Mouse (Mus musculus) lung, embryonic 16.5 days (tissue): ENCODE results near the gene Fnip1. TPM values are rescaled to one million over a fixed set of nuclear protein-coding genes. Genes with fewer than 3 reads are reported as not detected.

Experiments used
- ATAC-seq: fragments of 200-750 bp; cut with Nextera tagmentation; 2 replicates; pipeline ENCODE4 v1.8.0; 2017; ENCODE audit warnings: low read depth, mild to moderate bottlenecking, moderate library complexity
- H3K27ac ChIP-seq: fragments of 300-500 bp; sonication (generic); 2 replicates; pipeline ENCODE4 v1.5.1; 2014; ENCODE audit warnings: mild to moderate bottlenecking, control low read depth, low read length
- H3K27me3 ChIP-seq: fragments of 300-500 bp; sonication (generic); 2 replicates; pipeline ENCODE4 v1.6.1; 2014; ENCODE audit warnings: low read depth, low read length, mixed read lengths; ENCODE audit not compliant: control insufficient read depth, insufficient read depth
- H3K36me3 ChIP-seq: fragments of 300-500 bp; sonication (generic); 2 replicates; pipeline ENCODE4 v1.6.1; 2014; ENCODE audit warnings: low read length; ENCODE audit not compliant: control insufficient read depth, insufficient read depth
- H3K4me1 ChIP-seq: fragments of 300-500 bp; sonication (generic); replicated peaks from 2 replicates; pipeline ENCODE4 v1.6.1; 2014; ENCODE audit warnings: low read length, mixed read lengths; ENCODE audit not compliant: control insufficient read depth, insufficient read depth
- H3K4me2 ChIP-seq: fragments of 300-500 bp; sonication (generic); 2 replicates; pipeline ENCODE4 v1.6.1; 2014; ENCODE audit warnings: low read depth, low read length, control low read depth
- H3K4me3 ChIP-seq: fragments of 300-500 bp; sonication (generic); 2 replicates; pipeline ENCODE4 v1.5.1; 2014; ENCODE audit warnings: mild to moderate bottlenecking, low read length, control low read depth
- H3K9ac ChIP-seq: fragments of 300-500 bp; sonication (generic); 2 replicates; pipeline ENCODE4 v1.6.1; 2014; ENCODE audit warnings: low read length, control low read depth
- H3K9me3 ChIP-seq: fragments of 300-500 bp; sonication (generic); 2 replicates; pipeline ENCODE4 v1.6.1; 2016; ENCODE audit warnings: low read length; ENCODE audit not compliant: control insufficient read depth
- WGBS: fragments of 180-500 bp; shearing (Covaris S2); extraction: QIAGEN DNeasy Blood & Tissue Kit; methylation state at CpG from one replicate; pipeline ENCODE4 v1.1.7; 2014; 5-methylcytosine and 5-hydroxymethylcytosine counted together
- polyA plus RNA-seq: library from polyadenylated mRNA; unstranded; fragments of >200 nt; fragmentation: Nextera tagmentation; extraction: Ambion mirVana; gene quantifications from 2 replicates; pipeline ENCODE4 v1.2.1, GENCODE M21; 2015

The Fnip1 gene
- polyA plus RNA-seq, 1 experiment from 2014 or later = 10.1 TPM

GRCm38 (mm10) chr11:54486041-54486440 is 48.0 kb downstream of the Fnip1 start:
- no peaks in the 10 kb centered on the region for H3K4me1 ChIP-seq
- no peak overlapping the region for H3K4me3 ChIP-seq
- no peak for ATAC-seq
- H3K36me3 ChIP-seq = no peaks in the 10 kb centered on the region; the same call in 1 of the 2 replicates
- 83% methylated on average over 3 of the region's 3 CpGs for WGBS
- no peak overlapping the region for H3K4me2 ChIP-seq
- no peak overlapping the region for H3K27ac ChIP-seq
- H3K27me3 ChIP-seq = no peaks in the 10 kb centered on the region
- no peak overlapping the region for H3K9ac ChIP-seq
- no peaks in the 10 kb centered on the region for H3K9me3 ChIP-seq

- no peaks in the 10 kb centered on the region for H3K9me3 ChIP-seq
- WGBS = 90% methylated on average over 1 of the region's 1 CpGs
- H3K9ac ChIP-seq = no peak overlapping the region
- H3K36me3 ChIP-seq = no peaks in the 10 kb centered on the region; the same call in 1 of the 2 replicates
- no peak overlapping the region for H3K4me3 ChIP-seq
- no peak for ATAC-seq
- H3K4me2 ChIP-seq = no peak overlapping the region
- H3K4me1 ChIP-seq = no peaks in the 10 kb centered on the region
- no peak overlapping the region for H3K27ac ChIP-seq
- no peaks in the 10 kb centered on the region for H3K27me3 ChIP-seq
Measured at GRCm38 (mm10) chr11:54491946-54492558, 54.1 kb downstream of the Fnip1 start.

GRCm38 (mm10) chr11:54492559-54492958 is 54.6 kb downstream of the Fnip1 start:
- no peak for ATAC-seq
- Histone ChIP-seq H3K4me2 (no peak overlapping the region), H3K27ac (no peak overlapping the region), H3K27me3 (no peaks in the 10 kb centered on the region), H3K9ac (no peak overlapping the region), H3K9me3 (no peaks in the 10 kb centered on the region), H3K4me1 (no peaks in the 10 kb centered on the region), H3K4me3 (no peak overlapping the region), H3K36me3 (no peaks in the 10 kb centered on the region; the same call in 1 of the 2 replicates)
- WGBS = 78% methylated on average over 4 of the region's 4 CpGs

DNA sequence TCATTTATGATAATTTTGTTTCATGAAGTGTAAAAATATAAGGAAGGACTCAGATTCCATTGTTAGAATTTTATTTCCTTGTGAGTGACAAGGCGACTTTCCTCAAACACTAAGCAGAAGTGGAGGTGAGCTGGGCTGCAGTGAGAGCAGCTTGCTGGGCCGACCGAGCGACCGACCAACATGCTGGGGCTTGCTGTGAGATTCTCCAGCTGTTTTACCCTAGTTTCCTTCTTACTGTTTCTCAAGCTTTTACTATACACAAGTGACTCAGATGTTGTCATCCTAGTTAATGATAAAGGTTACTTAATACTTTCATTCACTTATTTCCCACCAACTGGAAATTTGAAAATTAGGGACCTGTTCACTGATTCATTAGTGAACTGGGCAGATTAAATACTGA is 61.8 kb downstream of the Fnip1 start:
- Histone ChIP-seq H3K27me3 (no peaks in the 10 kb centered on the region), H3K36me3 (peaks cover 13% of the 10 kb centered on the region), H3K9ac (no peak overlapping the region), H3K4me1 (no peaks in the 10 kb centered on the region), H3K4me2 (no peak overlapping the region), H3K9me3 (no peaks in the 10 kb centered on the region), H3K4me3 (no peak overlapping the region), H3K27ac (no peak overlapping the region)
- ATAC-seq = no peak
- WGBS = 67% methylated on average over 5 of the region's 5 CpGs

- ATAC-seq = peak; percentile 51
- no peak overlapping the region for H3K27ac ChIP-seq
- no peak overlapping the region for H3K9ac ChIP-seq
- peaks cover 16% of the 10 kb centered on the region for H3K36me3 ChIP-seq
- no peaks in the 10 kb centered on the region for H3K27me3 ChIP-seq
- H3K4me2 ChIP-seq = no peak overlapping the region
- H3K4me3 ChIP-seq = no peak overlapping the region
- WGBS = 71% methylated on average over 4 of the region's 4 CpGs
- H3K9me3 ChIP-seq = no peaks in the 10 kb centered on the region
- H3K4me1 ChIP-seq = no peaks in the 10 kb centered on the region
Measured at GRCm38 (mm10) chr11:54502546-54503245, 64.7 kb downstream of the Fnip1 start.

DNA sequence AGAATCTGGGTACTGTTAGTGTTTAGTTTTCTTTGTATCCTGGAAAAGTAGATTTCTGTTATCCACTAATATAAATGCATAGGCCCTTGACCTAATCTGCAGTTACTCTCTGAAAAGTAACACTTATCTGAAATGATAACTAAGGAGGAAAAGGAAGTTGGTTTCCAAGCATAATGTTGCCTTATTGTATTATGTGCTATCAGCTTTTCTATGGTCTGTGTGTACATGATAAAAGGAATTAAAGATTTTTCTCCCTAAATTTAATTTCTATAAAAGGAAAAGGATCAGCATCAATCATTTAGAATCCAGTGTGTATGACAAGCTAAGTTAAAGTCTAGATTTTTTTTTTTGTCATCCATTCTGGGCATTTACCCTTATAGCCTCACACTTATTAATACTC is 75.6 kb downstream of the Fnip1 start:
- Histone ChIP-seq H3K27me3 (no peaks in the 10 kb centered on the region), H3K9me3 (no peaks in the 10 kb centered on the region), H3K9ac (no peak overlapping the region), H3K4me2 (no peak overlapping the region), H3K4me3 (no peak overlapping the region), H3K36me3 (peaks cover 10% of the 10 kb centered on the region), H3K4me1 (no peaks in the 10 kb centered on the region), H3K27ac (no peak overlapping the region)
- ATAC-seq = no peak

- peak overlapping the region; percentile 74 for H3K4me2 ChIP-seq
- H3K4me1 ChIP-seq = peaks cover 18% of the 10 kb centered on the region
- peak overlapping the region; percentile 96 for H3K4me3 ChIP-seq
- peak overlapping the region; percentile 97 for H3K27ac ChIP-seq
- ATAC-seq = no peak
- no peaks in the 10 kb centered on the region for H3K9me3 ChIP-seq
- no peaks in the 10 kb centered on the region for H3K36me3 ChIP-seq
- peak overlapping the region; percentile 77 for H3K9ac ChIP-seq
- WGBS = under 1% methylated on average over 18 of the region's 18 CpGs
- no peaks in the 10 kb centered on the region for H3K27me3 ChIP-seq
Measured at GRCm38 (mm10) chr11:54521927-54522528, 84.0 kb downstream of the Fnip1 start.

GRCm38 (mm10) chr11:54522529-54523430 is 84.8 kb downstream of the Fnip1 start, which contains the start of gene Rapgef6:
Rapgef6 (plus strand) TSS chr11:54522847.
- ATAC-seq = peak; percentile 99
- Histone ChIP-seq H3K27me3 (no peaks in the 10 kb centered on the region), H3K27ac (peak within 1 kb of the TSS; percentile 97), H3K9ac (peak within 1 kb of the TSS; percentile 97), H3K4me2 (peak within 1 kb of the TSS; percentile 74), H3K36me3 (no peaks in the 10 kb centered on the region), H3K4me1 (peaks cover 18% of the 10 kb centered on the region), H3K9me3 (no peaks in the 10 kb centered on the region), H3K4me3 (peak within 1 kb of the TSS; percentile 96)
- under 1% methylated on average over 73 of the region's 73 CpGs for WGBS
